Mouse (Mus musculus) frontal cortex, postnatal 36 days (tissue): ENCODE measurements around the gene Slc25a26.

Source experiments
- DNase-seq, 2 experiments: peaks; one replicate each; pipeline ENCODE4 v3.0.0; 2022; ENCODE audit warnings: low spot score in 2 of 2

The Slc25a26 gene

DNA sequence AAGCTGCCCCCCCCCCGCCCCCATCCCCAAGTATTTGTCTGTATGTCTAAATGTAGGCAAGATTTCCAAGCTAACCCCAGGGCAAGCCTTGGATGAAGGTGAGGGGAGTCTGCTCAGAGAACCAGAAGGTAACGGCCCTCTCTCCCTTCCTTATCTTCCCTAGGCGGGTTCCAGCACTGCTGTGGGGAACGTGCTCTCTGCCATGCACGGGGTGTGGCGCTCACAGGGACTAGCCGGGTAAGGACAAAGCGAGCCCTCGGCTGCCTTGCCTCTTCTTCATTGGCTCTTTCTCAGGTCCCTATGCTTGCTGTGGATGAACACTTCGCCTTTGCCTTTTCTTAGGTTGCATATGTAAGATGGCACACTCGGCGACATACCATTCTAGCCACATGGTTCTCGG lies 98.9 kb downstream of the Slc25a26 start:
- no peak for DNase-seq

DNA sequence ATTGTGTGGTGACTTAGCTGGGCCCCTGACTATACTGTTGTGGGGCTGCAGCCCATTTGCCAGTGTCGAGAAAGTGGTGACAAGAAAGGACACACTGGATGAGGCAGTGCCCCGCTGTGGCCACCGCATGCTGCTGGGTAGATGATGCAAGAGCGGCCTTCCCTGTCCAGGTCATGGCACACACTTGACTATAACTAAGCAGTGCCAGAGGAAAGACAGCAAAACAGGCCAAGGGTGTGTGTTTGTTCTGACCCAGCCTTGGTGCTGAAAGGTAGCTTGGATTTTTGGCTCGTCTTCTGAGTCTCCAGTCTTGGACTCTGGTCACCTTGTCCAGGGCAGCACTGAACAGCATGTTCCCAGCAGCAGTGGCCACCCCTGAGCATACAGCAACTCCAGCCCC lies 101.0 kb downstream of the Slc25a26 start:
- DNase-seq, result no peak

DNA sequence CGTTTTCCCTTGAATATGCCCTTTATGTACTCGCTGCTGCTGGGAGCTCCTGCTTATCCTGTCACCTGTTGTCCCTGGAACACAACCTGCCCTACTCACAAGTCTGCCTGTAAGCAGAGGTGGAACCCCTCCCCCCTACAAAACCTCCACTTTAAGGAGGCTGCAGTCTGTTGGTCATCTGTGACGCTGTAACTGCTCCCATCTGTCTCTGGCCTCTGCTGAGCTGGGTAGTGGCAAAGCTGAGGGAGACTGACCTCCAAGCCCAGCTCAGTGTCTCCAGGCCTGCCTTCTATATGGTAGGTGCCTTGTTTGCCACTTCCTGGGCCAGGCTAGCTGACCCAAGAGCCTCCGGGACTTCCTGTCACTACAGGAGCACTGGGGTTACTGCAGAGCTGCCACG lies 101.7 kb downstream of the Slc25a26 start:
- no peak for DNase-seq

DNA sequence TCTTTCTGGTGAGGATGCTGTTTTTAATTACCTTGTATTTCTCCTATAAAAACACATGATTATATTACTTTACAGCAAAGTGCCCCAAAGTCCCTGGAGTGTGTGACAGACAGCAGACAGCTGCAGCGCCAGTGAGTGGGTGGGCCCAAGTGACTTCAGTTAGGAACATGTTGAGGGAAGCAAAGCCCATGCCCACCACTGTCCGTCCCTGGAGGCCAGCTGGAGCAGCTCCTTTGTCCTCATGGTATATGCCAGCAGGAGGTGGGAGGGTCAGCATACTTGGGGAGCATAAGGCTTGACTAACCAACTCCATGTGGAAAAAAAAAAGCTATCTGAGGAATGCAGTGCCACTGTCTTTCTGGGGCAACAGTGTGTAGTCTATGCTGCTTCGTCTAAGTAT lies 103.9 kb downstream of the Slc25a26 start:
- DNase-seq, result no peak

DNA sequence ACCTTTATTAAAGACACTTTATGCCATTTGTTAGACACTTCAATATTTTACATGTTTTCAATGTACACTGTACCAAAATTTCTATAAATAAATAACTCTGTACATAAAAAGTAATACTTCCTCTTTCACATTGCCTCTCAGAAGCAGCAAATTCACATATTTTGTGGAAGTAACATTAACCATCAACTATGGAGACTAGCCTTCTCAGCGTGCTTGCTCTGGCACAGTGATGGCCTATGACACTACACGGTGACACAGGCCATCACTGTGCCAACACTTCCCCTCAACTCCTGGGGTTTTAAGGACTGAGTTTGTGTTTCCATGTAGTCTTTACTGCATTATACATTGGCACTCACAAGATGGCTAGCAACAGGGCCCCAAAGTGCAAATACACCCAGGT lies 104.4 kb downstream of the Slc25a26 start:
- no peak for DNase-seq

DNA sequence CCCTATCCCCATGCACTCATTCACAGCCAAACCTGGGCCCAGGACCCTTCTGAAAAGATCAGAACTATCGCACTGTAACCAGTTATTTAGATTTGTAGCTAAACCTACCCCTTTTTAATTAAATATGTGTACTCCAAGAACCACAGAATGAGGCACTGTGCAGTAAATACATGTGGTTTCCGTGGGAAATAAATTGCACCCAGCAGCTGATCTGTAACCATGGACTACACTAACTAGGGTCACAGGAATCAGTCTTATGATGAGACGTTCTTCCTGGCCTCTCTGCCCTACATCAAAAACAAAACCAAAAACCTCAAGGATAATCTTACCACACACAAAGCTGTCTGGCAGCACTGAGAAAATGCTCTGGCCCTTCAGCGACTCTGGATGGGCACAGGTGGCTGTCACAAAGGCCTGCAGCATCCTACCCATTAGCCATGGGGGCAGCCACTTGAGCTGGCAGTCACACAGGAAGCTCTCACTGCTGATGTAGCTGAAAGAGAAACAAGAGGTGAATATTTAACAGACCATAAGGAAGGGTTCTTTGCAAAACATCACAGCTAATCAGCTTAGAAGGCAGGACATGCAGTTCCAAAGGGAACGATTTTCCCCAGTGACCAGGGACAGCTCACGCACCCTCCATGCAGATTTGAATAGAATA lies 113.2 kb downstream of the Slc25a26 start:
- DNase-seq, result no peak

DNA sequence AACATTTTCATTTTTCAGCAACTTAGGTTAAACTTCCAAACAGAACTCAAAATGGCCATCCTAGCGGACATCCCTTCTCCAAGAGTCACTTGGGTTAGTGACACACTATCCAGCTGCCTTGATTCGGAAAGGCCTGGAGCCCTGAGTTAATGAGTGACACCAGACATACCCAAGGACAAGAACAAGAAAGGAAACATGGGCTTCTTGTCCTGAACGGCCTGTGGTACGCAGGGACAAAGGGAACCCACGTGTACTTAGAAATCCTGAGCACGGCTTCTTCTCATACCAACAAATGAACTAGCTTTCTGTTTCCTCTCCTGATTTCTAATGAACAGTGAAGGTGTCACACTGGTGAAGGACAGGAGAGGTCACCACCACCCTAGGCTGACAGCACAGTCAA lies 114.2 kb downstream of the Slc25a26 start:
- DNase-seq, result no peak

DNA sequence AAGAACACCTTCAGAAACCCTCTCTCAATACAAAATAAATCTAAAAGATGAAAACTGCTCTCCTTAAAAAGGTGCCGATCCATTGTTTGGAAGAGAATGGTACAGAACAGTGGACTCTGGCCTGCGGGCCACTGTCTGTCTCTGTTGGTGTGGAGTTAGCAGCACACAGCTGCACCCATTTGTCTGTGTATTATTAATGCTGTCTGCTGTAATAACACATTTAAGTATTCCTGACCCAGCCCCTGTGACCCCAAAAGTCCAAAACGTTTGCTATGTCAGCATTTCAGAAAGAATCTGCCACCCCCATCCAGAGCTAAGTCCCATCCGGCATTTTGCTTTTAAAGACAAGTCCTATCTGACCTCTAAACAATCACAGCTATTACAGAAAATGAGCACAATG lies 115.8 kb downstream of the Slc25a26 start:
- DNase-seq, result no peak

DNA sequence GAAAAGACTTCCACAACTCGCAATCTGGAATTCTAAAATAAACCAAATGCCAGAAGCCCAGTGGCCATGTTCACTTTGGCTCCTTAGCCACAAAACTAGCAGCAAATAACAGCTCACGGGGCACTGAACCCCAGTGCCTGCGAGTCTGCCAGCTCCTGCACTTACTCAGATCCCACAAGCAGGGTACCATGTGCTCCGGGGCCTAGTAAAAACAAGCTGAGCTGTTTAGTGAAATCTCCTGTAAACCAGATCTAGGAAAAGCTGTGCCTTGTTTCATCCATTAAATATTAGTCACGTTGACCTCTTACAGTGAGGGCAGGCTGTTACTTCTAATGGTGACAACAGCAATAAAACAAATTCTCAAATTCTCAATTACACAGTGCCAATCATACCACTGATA lies 118.5 kb downstream of the Slc25a26 start:
- no peak for DNase-seq

DNA sequence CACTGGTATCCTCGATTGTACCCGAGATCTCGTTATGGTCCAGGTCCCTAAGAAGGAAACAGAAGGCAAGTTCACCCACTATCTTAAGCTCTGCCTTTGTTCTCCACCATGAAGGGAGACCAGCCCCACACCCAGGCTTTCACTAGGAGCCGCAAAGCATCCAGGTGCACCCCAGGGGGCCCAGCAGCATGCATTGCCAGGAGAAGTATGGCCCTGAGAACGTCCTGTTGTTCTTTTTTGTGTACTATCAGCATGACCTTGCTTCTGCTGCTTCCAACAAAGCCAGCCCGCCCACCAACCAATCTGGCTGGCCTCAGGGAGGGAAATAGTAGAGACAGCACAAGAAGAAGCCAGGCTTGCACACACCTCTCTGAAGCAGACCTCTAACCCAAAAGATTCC lies 120.2 kb downstream of the Slc25a26 start:
- DNase-seq, result no peak

DNA sequence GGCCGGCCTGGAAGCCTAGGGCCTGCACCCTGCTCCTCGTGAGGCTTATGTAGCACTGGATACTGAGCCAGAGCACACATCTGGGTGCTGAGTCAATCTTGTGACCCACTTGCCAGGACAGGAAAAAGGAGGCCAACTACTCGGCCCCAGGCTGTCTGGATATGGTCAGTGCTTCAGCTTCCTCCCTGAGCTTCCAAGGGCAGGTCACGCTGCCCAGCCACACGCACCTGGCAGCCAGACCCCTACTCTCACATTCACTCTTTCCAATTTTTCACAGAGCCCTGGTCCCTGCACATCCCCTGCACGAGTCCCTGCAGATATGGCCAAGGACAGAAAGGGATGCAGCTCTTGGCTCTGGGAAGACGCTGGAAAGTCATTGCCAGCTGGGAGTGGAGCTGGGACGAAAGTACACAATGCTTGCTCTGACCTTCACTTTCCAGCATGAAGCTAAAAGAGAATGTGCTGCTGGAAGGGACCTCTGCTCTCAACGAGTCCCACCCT lies 120.7 kb downstream of the Slc25a26 start:
- no peak for DNase-seq

DNA sequence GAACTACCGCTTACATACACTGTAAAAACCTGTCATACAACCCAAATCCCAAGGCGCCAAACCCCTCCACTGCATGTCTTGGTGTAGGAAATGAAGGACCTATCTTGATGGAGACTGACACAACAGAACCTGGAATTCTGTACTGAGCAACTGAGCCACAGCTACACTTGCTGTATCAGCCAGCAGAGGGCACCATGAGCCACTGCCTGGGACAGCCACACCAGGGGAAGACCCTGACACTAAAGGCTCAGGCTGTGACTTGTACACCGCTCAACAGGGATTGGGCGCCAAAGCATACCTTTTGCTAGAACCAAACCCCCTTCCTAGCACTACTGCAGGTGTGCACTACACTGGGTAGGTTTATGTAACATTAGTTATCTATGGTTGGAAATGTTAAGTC lies 122.9 kb downstream of the Slc25a26 start:
- DNase-seq, result peak; percentile 67 to 77

DNA sequence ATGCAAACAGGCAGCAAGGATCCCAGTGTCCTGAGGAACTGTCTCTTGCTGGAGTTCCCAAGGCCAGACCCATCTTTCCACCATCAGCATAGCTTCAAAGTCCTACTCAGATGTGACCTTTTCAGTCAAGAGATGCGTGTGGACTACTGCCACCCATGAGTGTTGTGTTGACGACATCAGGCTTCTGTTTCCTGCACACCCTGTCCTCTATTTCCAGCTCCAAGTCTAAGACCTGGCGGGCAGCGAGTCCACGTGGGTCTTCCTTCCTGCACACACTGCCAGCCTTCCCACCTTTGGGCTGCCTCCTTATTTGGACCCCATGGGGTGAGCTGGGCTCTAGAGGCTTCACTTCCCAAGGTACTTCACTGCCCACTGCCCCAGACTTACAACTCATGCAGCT lies 124.4 kb downstream of the Slc25a26 start:
- no peak for DNase-seq

DNA sequence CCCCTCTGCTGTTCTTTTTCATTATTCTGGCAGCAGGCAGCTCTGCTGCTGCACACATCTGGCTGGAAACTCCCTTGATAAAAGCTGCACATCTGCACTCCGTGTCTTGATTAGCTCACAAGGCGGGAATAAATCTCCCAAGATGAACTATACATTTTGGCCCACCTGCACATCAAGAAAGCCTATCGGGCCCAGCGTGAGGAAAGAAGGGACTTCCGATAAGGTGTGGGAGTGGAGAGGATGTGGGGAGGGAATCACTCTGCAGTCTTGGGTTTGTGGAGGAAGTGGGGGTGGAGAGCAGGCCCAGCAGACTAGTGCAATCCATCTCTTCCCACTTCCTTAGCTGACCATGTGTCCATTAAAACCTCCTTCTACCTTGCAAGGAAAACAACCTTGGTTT lies 125.8 kb downstream of the Slc25a26 start:
- no peak for DNase-seq

DNA sequence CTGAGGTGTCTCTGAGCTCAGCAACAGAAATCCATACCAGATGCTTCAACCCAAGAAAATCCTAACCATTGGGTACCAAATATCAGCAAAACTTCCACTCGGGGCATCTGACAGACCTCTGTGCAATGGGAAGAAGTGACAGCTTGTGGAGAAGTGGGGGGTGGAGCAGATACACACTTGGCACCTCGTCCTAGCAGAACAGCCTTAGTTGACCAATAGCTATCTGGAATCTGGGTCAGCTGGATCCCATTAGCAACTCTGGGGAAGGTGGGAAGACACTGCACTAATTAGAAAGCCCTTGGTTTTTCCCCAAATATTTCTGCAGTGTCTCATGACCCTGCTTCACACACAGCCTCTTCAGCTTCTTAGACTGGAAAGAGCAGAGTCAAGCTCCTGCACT lies 126.7 kb downstream of the Slc25a26 start:
- no peak for DNase-seq

DNA sequence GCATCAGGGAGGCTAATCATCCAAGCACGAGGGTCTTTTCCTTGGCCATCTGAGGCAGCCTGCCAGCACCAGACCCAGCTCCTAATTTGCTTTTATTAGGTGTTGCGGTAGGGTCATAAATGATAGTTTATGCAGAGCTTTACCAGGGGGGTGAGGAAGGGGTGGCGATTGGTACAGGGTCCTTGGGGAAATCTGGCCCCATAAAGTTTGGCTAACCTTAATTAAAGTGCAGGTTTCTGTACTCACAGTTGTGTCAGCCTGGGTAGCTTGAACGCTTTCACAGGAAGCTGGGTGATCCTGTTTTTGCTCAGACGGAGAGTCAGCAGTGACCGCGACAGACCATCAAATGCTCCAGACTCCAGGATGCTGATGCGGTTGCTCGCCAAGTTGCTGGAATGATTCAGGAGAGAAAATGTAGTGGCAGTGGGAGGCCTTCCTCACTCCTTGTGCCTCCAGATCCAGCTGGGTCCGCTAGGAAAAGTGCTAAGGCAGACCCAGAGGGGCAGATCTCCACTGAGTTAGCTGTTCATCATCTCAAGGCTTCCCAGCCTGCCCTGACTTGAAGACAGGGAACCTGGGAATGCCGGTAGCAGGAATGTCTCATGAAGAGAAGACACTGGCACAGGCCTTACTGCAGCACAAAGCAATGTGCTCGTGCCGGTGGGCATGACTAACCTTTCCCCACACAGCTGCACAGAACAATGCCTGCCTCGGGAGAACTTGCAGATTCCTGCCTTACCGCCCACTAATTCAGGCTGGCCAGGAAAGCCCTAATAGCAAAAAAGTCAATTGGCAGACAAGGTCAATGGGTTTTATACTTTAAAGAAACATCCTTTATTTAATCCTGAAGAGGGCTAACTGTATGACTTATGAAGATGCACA lies 127.8 kb downstream of the Slc25a26 start:
- no peak for DNase-seq

DNA sequence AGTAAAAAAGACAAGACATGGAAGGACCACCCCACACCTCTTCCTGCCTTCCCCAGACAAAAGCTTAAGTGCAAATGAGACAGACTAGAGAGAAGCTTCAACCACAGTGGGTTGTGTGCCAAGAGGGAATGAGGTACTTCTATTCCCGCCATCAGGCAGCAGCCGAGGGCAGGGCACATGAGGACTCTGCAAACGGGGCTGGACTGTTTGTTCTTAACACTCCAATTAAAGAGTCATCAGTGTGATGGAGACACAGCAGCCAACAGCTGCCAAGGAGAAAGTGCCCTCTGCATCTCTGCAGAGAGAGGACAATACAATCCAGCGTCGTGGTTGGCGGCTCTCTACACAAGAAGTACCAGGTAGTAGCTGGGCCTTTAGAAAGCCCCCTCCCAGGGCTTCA lies 128.7 kb downstream of the Slc25a26 start:
- DNase-seq, result no peak

DNA sequence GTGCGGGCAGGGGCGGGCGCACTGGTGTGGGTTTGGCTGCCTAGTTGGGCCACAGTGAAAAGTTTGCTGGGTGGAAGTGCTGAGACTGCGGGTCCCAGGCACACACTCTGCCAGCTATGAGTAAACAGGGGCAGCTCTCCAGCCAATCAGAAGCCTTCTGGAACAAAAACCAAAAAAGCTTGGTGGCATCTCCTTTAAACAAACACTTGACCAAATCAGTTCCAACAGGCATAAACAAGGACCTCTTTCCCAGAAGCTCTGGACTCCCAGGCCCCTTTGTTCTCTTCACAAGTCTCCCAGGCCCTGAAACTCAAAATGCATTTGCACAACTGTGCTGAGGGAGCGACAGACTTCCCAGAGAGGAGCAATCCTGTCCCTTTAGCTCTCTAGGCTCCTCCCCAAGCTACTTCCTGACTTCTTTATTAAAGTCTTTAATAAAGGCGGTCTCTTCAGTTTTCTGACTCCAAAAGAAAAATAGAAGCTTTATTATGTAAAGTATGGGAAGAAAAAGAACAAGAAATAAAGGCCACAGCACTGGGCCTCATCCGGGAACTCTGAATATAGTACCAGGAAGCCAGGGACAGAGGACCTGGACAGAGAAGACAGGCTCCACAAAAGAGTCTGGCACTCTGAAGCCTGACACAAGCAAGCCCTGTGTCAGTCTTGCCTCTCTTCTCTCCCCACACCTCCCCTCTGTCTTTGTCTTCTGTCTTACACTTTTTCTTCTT lies 131.1 kb downstream of the Slc25a26 start:
- no peak for DNase-seq

DNA sequence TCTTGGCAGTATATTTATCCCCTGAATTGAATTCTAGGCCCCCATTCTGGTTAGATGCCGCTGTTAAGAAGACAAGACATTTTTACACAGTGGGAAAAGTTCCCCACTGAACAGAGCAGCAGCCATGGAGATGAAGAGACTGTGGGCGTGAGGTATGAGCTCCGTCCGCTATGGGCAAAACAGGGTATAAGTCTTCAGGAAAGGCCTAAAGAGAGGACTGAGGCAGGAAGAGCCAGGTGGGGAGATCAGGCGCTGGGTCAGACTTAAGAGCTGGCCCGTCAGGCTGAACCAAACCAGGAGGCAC lies 131.6 kb downstream of the Slc25a26 start:
- no peak for DNase-seq

DNA sequence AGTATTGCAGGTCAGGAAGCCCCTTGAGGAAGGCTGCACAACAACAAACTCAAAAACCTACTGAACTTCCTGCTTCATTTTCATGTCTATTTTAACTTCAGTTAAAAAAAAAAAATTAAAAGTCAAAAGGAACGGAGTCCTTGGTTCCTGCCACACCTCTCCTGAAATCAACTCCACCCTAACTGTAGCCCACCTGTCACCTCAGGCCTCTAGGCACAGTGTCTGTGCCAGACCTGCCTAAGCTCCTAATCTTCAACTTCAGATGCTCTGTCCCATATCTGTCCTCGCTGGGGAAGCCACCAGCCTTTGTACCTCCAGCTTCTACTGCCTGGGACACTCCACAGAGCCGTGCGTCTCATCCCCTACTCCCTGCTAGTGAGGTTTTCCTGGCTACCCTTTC lies 134.1 kb downstream of the Slc25a26 start:
- no peak for DNase-seq

DNA sequence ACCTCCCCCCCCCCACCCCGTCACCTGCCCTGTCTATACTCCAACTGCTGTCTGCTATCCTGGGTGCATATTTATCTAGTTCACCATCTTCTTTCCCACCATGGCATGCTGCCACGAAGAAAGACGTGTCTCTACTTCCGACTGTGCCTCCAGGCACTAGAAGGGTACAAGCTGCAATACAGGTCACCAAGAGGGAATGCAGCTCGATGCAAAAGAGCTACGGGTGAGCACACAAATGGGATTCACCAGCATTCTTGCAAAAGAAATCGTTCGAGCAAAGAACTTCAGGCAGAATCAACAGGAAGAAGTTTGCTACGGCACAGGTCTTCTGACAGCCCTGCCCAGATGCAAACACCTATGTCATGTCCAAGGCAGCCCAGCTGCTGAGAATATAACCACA lies 134.6 kb downstream of the Slc25a26 start:
- no peak for DNase-seq

DNA sequence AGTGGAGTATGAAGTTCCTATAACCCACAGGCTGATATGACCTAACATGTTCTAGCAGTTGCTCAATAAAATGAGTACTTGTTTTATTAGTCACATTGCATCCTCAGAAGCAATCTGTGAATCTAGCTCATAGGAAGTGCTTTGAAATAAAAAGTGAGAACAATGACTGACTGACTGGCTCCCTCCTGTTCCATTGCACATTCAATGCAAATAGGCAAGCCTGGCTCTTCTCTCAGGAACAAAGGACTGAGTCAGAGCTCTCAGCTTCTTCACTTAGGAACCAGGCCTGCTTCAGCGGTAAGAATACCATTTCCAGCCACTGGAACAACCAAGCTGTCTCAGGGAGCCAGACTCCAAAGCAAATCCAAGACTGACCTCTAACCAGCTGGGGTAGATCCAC lies 135.2 kb downstream of the Slc25a26 start:
- no peak for DNase-seq

DNA sequence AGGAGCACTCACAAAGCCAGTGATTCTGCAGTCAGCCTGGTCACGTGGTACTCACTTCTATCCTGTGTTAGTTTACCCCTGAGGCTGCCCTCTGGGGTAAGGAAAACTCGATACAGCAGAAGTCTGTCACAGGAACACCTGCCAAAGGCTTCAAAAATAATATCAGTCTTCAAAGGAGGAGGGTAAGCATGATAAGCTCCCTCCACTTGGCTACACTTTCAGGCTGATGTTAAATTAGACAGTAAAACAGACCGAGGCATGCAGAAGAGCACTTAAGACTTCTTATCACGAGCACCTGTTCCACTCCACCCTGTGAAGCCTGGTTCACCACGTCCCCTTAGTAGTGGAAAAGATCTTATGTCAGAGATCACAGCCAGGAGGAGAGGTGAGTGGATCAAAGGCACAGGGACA lies 136.9 kb downstream of the Slc25a26 start:
- DNase-seq, result no peak
